Mouse (Mus musculus): ENCODE data around the gene Rbm17. TPM values are rescaled to one million over a fixed set of nuclear protein-coding genes. Genes with fewer than 3 reads are reported as not detected.

Gene Rbm17
- total and polyA plus RNA-seq, 2 experiments = 19.5 to 73.6 TPM

DNA sequence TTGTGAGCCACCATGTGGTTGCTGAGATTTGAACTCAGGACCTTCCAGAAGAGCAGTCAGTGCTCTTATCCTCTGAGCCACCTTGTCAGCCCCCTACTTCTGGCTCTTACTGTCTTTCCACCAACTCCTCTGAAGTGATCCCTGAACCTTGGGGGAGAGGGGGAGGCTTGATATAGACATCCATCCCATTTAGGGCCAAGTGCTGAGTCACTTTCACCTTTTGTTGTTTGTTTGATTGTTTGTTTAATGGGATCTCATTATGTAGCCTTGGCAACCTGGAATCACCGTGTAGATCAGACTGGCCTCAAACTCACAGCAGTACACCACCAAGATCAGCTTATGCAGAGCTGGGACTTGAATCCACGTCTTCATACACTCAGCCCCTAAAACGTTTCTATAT is 46.7 kb downstream of the Rbm17 start:
- Histone ChIP-seq H3K79me2 (ENCODE audit: control insufficient read depth, insufficient read depth, low read length) (no peaks in the 10 kb centered on the region), H3K9ac (ENCODE audit: low read depth, low read length) (no peak overlapping the region), H3K4me1 (ENCODE audit: control insufficient read depth, insufficient read depth, low read length) (no peaks in the 10 kb centered on the region), H3K4me3 (ENCODE audit: insufficient read depth, low read depth, low read length) (no peak overlapping the region), H3K36me3 (ENCODE audit: control insufficient read depth, insufficient read depth, low read length) (no peaks in the 10 kb centered on the region), H3K27me3 (ENCODE audit: control insufficient read depth, insufficient read depth, low read length) (no peaks in the 10 kb centered on the region), H3K27ac (replicated peaks; ENCODE audit: insufficient read depth, low read depth, low read length) (no peak overlapping the region)
- no peak for DNase-seq (ENCODE audit: extremely low read depth, low read depth, low spot score)
- WGBS = 71% methylated on average over 3 of the region's 3 CpGs
- no peak for TF ChIP-seq POLR2A (IDR thresholded peaks at IDR 0.05; ENCODE audit: extremely low read depth, insufficient read depth, low read length)
- no peak for TF ChIP-seq CTCF (IDR thresholded peaks at IDR 0.05; ENCODE audit: low read depth, low read length)

DNA sequence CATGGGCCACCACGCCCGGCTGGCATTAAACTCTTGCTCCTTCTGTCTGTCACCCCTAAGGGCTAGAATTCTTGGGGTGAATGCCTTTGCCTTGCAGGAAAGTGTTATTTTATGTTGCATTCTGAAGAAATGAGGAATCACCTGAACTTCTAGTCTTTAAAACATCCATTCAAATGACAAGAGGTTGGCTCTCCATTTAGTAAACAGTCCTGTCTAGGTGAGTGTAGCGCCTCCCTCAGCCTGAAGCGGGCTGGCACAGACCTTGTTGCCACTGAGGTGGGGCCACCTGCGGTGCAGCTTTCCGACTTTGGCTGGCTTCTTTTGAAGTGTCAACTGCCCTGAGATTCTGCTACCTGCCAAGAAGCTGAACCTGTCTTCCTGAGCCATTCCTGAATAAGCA is 48.6 kb downstream of the Rbm17 start:
- no peak overlapping the region for H3K4me3 ChIP-seq (ENCODE audit: insufficient read depth, low read depth, low read length)
- no peaks in the 10 kb centered on the region for H3K27me3 ChIP-seq (ENCODE audit: control insufficient read depth, insufficient read depth, low read length)
- no peak for DNase-seq (ENCODE audit: extremely low read depth, low read depth, low spot score)
- no peaks in the 10 kb centered on the region for H3K79me2 ChIP-seq (ENCODE audit: control insufficient read depth, insufficient read depth, low read length)
- TF ChIP-seq POLR2A (IDR thresholded peaks at IDR 0.05; ENCODE audit: extremely low read depth, insufficient read depth, low read length) (no peak), CTCF (IDR thresholded peaks at IDR 0.05; ENCODE audit: low read depth, low read length) (no peak)
- H3K27ac ChIP-seq (replicated peaks; ENCODE audit: insufficient read depth, low read depth, low read length) = no peak overlapping the region
- no peak overlapping the region for H3K9ac ChIP-seq (ENCODE audit: low read depth, low read length)
- no peaks in the 10 kb centered on the region for H3K4me1 ChIP-seq (ENCODE audit: control insufficient read depth, insufficient read depth, low read length)
- H3K36me3 ChIP-seq (ENCODE audit: control insufficient read depth, insufficient read depth, low read length) = no peaks in the 10 kb centered on the region
- 94% methylated on average over 6 of the region's 6 CpGs for WGBS

DNA sequence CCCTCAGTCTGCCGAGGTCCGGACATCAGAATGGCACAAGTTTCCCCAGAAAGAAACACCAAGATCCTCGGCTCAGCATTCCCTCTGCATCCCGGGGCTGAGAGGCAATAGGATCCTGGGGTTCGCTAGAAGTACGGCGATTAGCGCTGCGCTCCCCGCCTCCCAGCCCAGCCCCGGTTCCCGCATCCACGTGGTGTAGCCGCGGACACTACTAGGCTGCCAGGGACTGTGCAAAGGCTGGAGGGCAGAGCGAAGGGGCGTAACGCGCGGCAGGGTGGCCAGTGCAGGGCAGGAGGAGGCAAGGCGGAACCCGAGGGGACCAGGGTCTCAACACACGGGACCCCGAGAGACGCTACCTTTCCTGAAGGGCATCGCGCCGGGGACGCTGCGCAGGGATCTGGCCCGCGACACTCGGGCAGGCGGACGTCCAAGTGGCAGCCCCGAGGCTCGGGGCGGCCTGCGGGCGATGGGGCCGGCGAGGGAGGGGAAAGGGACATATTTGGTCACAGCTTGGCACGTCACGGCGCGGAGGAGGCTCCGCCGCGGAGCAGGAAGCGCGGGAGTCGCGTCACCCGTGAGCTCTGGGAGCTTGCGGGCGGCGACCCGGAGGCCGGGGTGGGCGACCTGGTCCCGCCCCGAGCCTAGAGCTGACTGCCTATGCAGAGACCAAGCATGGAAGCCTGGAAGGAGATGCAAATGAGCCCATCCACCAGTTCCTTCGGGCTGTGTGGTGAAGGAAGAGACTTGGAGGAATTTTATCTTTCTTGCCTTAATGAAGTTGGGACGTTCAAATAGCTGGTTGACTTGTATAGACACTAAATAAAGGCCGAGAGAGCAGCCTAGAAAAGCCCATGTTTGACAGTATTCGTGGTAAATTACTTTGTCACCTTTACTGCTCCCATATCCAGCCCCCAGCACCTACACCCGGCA is 50.2 kb downstream of the Rbm17 start, which contains the start of gene Pfkfb3:
Gene Pfkfb3 (minus strand): TSS at position 607 of the 930 bp plus-strand sequence.
- no peak for TF ChIP-seq CTCF (IDR thresholded peaks at IDR 0.05; ENCODE audit: low read depth, low read length)
- TF ChIP-seq POLR2A (IDR thresholded peaks at IDR 0.05; ENCODE audit: extremely low read depth, insufficient read depth, low read length) = no peak
- peak; percentile 34 for DNase-seq (ENCODE audit: extremely low read depth, low read depth, low spot score)

DNA sequence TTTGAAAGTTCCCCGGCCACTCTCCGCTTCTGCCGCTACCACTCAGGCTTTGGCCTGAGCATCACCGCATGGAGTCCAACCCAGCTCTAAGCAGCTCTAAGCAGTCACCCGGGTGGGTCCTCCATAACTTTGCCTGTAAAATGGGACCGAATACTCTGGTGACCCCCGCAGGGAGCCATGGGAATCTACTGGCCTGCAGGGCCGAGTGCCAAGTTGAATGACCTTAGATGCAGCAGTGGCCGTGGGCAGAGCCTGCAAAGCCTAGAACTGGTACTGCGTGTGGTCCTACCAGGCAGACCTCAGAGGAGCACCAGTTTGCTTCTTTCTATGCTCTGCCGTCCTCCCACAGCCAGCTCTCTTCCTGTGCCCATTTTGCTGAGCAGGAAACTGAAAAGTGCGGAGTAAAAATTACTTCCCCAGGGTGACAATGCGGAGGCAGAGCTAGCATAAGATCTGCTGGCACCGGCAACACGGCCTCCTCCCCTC is 50.9 kb downstream of the Rbm17 start:
- TF ChIP-seq POLR2A (IDR thresholded peaks at IDR 0.05; ENCODE audit: extremely low read depth, insufficient read depth, low read length) (no peak), CTCF (IDR thresholded peaks at IDR 0.05; ENCODE audit: low read depth, low read length) (no peak)
- Histone ChIP-seq H3K9ac (ENCODE audit: low read depth, low read length) (peak overlapping the region; percentile 67), H3K79me2 (ENCODE audit: control insufficient read depth, insufficient read depth, low read length) (no peaks in the 10 kb centered on the region), H3K27ac (replicated peaks; ENCODE audit: insufficient read depth, low read depth, low read length) (peak overlapping the region; percentile 25), H3K4me1 (ENCODE audit: control insufficient read depth, insufficient read depth, low read length) (no peaks in the 10 kb centered on the region), H3K36me3 (ENCODE audit: control insufficient read depth, insufficient read depth, low read length) (no peaks in the 10 kb centered on the region), H3K4me3 (ENCODE audit: insufficient read depth, low read depth, low read length) (peak overlapping the region; percentile 71), H3K27me3 (ENCODE audit: control insufficient read depth, insufficient read depth, low read length) (no peaks in the 10 kb centered on the region)
- peak; percentile 27 for DNase-seq (ENCODE audit: extremely low read depth, low read depth, low spot score)
- WGBS = 4% methylated on average over 15 of the region's 15 CpGs

More for the DNA sequence above, 50.2 kb downstream of the Rbm17 start, which contains the start of gene Pfkfb3:
- H3K27ac ChIP-seq (replicated peaks; ENCODE audit: insufficient read depth, low read depth, low read length) = peak within 1 kb of the TSS; percentile 25
- H3K9ac ChIP-seq (ENCODE audit: low read depth, low read length) = peak within 1 kb of the TSS; percentile 67
- peak within 1 kb of the TSS; percentile 71 for H3K4me3 ChIP-seq (ENCODE audit: insufficient read depth, low read depth, low read length)
- H3K27me3 ChIP-seq (ENCODE audit: control insufficient read depth, insufficient read depth, low read length) = no peaks in the 10 kb centered on the region
- WGBS = 4% methylated on average over 67 of the region's 67 CpGs
- no peaks in the 10 kb centered on the region for H3K4me1 ChIP-seq (ENCODE audit: control insufficient read depth, insufficient read depth, low read length)
- H3K36me3 ChIP-seq (ENCODE audit: control insufficient read depth, insufficient read depth, low read length) = no peaks in the 10 kb centered on the region
- H3K79me2 ChIP-seq (ENCODE audit: control insufficient read depth, insufficient read depth, low read length) = no peaks in the 10 kb centered on the region

DNA sequence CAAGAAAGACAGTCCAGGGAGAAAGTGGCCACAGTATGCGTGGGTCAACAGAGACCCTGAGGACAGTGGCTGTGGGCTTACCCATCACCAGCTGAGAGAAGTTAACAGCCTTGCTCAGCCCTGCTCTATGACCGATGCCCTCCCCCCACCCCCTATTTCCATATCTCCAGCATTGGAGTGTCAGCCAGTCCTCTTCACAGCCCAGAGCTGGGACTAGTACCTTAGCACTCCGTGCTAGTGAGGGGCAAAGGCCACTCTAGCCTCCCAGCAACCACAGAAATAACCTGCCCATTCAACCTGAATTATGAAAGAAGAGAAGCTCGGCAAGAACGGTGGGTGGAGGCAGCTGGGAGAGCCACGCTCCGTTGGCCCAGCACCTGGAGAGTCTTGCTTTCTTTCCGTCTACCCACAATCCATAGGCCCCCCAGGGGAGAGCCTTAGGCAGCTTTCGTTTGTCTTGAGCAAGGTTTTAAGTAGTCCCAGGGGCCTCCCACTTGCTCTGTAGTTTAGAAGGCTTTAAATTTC is 51.6 kb downstream of the Rbm17 start:
- H3K27ac ChIP-seq (replicated peaks; ENCODE audit: insufficient read depth, low read depth, low read length) = no peak overlapping the region
- WGBS = 24% methylated on average over 9 of the region's 9 CpGs
- no peaks in the 10 kb centered on the region for H3K4me1 ChIP-seq (ENCODE audit: control insufficient read depth, insufficient read depth, low read length)
- TF ChIP-seq POLR2A (IDR thresholded peaks at IDR 0.05; ENCODE audit: extremely low read depth, insufficient read depth, low read length) (no peak), CTCF (IDR thresholded peaks at IDR 0.05; ENCODE audit: low read depth, low read length) (no peak)
- DNase-seq (ENCODE audit: extremely low read depth, low read depth, low spot score) = peak; percentile 58
- H3K4me3 ChIP-seq (ENCODE audit: insufficient read depth, low read depth, low read length) = peak overlapping the region; percentile 71; the same call in 1 of the 2 replicates
- no peak overlapping the region for H3K9ac ChIP-seq (ENCODE audit: low read depth, low read length)
- no peaks in the 10 kb centered on the region for H3K27me3 ChIP-seq (ENCODE audit: control insufficient read depth, insufficient read depth, low read length)
- no peaks in the 10 kb centered on the region for H3K79me2 ChIP-seq (ENCODE audit: control insufficient read depth, insufficient read depth, low read length)
- no peaks in the 10 kb centered on the region for H3K36me3 ChIP-seq (ENCODE audit: control insufficient read depth, insufficient read depth, low read length)
